Mouse (Mus musculus): ENCODE measurements around the gene Hsd17b14.

Hsd17b14 gene

GRCm38 (mm10) chr7:45567112-45567779 is 12.6 kb downstream of the Hsd17b14 start:
- no peak for DNase-seq (ENCODE audit: low spot score)

DNA sequence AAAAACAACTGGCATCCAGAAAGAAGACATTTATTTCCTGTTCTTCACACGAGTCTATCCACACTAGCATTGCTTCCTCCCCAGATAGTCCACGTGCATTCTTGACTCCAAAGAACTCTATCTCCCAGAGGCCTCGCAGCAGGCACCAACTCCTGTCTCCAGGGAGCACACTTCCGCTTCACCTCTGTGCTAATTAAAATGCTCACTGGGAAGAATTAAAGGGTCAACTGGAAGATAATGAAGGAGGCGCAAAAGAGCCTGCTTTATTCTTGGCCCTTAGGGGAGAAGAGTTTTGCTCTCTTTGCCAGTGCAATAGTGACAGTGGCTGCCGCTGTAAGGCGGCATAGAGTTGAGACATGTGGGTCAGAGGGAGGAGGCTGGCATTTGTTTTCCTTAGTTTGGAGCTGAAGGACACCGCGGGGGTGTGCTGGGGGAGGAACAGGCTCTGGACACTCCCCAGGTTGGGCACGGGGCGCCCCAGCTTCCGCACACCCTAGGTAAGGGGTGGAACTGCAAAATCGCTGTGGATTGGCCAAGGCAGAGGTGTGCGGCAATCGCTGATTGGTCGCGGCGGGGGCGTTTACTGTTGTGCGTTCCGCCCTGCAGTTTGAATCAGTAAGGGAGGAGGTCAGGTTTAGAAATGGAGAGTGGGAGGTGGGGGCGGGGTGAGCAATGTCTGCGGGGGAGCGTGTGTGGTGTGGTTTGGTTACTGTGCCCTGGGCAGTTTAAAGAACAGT is 13.3 kb downstream of the Hsd17b14 start:
- DNase-seq (ENCODE audit: low spot score) = peak; percentile 77

DNA sequence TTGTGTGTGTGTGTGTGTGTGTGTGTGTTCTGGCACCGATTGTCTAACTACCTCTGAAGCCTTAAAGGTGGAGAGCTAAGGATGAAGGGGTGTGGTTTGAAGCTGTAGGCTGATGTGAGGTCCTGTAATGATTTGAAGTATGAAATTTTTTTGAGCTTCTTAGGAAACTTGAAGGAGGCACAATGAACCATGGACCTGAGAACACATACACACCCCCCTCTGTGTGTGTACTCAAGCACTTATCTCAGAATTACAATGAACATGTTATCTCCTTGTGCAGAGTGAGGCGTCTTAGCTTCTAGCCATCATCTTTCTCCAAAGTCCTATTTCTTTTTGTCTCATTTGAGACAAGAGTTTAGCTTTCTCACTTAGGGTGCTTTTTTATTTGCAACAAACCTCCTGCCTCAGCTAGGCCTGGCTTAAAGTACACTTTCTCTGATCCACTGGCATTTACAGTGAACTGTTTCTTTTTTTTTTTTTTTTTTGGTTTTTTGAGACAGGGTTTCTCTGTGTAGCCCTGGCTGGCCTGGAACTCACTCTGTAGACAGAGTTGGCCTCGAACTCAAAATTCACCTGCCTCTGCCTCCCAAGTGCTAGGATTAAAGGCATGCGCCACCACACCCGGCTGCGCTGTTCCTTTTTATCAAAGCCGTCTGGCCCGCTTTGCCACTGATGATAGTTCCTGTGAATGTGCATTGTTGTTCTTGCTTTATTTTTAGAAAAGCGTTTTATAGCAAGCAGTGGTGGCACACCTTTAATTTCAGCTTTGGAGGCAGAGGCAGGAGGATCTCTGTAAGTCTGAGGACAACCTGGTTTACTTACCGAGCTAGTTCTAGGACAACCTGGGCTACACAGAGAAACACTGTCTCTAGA is 14.1 kb downstream of the Hsd17b14 start:
- no peak for DNase-seq (ENCODE audit: low spot score)

GRCm38 (mm10) chr7:45570103-45570741 is 15.5 kb downstream of the Hsd17b14 start, which contains the start of gene Bcat2:
Gene Bcat2, plus strand, starts transcription at chr7:45570153.
- peak; percentile 64 for DNase-seq (ENCODE audit: low spot score)

GRCm38 (mm10) chr7:45571966-45572365 is 17.3 kb downstream of the Hsd17b14 start:
- DNase-seq (ENCODE audit: low spot score) = no peak

GRCm38 (mm10) chr7:45573954-45574353 is 19.3 kb downstream of the Hsd17b14 start:
- no peak for DNase-seq (ENCODE audit: low spot score)

DNA sequence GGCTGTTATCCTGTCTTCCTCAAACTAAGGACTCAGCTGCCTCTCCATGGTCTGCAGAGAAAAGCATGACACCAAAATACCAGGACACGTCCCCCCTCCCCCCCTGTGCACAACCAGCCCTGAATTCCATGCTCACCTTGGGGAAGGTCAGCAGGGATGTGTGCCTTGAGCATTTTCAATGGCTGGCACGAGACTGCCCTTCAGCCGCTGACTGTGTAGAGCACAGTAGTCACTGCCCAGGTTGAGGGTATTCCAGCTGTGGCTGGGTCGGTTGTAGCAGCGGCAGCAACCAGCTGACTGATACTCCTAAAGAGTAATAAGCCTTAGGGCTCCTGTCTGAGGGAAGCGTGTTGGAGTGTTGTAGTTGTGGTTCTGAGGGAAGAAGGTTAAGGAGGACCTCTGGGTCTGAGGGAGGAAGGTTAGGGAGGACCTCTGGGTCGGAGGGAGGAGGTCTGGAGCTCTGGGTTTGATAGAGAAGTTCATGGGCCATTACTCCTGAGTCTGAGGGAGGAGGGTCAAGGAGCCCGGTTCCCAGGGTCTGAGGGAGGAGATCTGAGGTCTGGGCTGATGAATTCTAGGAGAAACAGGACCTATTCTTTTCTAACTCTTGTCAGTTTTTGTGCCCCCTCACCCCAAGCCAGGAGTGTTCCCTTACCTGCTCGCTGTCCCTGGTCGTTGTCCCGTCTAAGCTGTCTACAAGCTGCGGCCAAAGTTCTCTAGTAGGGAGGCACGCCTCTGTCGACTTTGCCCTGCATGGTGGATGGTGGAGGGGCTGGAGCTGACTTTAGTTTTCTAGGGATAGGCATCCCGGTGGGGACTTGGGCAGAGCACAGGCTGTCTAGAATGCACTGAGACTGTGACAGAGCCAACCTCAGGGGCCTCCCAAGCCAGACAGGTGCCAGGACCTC is 20.0 kb downstream of the Hsd17b14 start:
- no peak for DNase-seq (ENCODE audit: low spot score)

GRCm38 (mm10) chr7:45585923-45586322 is 31.2 kb downstream of the Hsd17b14 start:
- DNase-seq (ENCODE audit: low spot score) = no peak

DNA sequence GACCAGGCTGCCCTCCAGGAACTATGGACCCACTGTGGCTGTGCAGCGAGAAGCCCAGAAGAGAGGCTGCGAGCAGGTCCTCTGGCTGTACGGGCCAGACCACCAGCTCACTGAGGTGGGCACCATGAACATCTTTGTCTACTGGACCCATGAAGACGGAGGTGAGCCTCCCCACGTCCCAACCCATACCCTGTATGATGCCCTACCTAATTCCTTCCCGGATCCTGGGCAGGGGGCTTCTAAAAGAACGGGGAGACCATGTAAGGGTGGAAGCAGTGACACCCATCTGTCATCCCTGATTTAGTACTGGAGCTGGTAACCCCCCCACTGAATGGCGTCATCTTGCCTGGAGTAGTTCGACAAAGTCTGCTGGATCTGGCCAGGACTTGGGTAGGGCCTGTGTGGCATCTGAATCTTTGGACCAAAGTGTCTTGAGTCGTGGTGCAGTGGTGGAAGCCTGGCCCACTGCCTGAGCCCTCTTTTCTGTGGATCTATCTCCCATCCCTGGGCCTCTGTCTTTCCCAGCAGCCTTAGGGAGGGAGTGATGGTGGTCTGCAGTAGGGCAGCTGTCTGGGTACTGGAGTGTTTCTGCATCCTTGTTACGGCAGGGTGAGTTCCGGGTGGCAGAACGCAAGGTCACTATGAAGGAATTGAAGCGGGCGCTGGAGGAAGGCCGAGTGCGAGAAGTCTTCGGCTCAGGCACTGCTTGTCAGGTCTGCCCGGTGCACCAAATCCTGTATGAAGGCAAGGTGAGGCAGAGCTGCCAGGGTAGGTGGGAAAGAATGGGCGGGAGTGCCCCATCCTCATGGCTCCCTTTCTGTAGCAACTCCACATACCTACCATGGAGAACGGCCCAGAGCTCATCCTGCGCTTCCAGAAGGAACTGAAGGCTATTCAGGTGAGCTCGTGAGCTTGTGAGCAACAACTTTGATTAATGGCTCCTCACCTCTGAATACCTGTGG is 33.2 kb downstream of the Hsd17b14 start:
- no peak for DNase-seq (ENCODE audit: low spot score)

DNA sequence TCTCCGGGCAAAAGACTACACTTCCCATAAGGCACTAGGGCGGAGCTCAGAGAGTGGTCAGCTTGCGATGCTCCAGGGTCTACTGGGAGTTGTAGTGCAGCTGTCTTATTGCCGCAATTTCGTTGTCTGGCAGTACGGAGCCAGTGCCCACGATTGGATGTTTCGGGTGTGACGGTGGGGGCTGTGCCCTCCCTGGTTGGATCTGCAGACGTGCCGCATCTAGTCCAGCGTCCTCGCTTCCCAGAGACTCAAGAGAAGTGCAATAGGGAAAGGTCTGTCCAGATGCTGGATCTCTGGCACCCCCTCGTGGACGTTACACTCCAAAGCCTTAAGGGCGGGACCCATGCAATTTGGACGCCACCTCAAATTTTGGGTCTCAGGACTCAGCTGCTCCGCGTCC is 34.5 kb downstream of the Hsd17b14 start:
- DNase-seq (ENCODE audit: low spot score) = peak; percentile 86

DNA sequence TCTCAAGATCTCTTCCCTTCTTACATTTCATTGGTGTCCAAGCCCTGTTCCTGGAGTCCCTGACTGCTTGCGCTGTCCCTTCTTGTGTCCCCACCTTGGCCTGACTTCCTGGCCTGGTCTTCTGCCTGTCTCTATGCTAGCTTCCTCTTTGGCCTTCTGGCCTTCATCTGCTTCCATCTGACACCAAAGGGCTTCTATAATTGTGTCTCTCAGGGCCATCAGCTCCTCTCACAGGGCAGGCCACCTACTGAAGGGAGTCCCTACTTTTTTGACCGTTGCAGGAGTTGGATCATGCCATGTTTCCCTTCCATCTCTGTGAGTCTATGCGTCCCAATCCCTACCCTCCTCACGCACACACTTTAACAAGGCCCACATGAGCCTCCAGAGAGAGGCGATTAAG is 35.2 kb downstream of the Hsd17b14 start:
- DNase-seq (ENCODE audit: low spot score) = no peak

DNA sequence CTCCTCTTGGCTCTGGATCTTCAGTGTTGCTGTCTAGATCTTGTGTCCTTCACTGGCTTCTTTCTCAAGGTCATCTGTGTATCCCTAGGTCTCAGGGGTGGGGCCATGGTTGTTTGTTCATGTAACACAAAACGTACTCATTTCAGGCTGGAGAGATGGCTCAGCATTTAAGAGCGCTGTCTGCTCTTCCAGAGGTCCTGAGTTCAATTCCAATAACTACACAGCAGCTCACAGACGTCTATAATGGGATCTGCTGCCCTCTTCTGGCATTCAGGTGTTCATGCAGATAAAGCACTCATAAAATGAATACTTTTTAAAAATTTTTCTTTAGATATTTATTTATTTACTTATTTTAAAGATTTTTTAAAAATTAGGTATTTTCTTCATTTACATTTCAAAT is 36.2 kb downstream of the Hsd17b14 start:
- no peak for DNase-seq (ENCODE audit: low spot score)

DNA sequence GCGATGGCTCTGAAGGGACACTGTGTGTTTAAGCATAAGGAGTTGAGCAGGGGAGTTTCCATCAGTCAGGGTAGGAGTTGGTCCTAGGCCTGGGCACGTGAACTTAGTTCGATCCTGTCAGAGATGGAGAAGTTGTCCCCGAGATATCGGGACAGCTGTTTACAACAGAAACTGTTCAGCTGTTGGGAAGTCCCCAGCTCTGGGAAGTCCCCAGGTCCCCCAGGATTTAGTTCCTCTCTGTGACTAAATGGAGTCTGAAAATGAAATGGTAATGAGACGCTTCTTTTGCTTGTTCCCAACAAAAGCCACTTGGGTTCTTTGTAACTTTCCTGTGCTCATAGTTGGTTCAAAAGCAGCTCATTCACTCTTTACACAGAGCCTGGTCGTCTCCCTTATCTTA is 37.2 kb downstream of the Hsd17b14 start:
- no peak for DNase-seq (ENCODE audit: low spot score)

DNA sequence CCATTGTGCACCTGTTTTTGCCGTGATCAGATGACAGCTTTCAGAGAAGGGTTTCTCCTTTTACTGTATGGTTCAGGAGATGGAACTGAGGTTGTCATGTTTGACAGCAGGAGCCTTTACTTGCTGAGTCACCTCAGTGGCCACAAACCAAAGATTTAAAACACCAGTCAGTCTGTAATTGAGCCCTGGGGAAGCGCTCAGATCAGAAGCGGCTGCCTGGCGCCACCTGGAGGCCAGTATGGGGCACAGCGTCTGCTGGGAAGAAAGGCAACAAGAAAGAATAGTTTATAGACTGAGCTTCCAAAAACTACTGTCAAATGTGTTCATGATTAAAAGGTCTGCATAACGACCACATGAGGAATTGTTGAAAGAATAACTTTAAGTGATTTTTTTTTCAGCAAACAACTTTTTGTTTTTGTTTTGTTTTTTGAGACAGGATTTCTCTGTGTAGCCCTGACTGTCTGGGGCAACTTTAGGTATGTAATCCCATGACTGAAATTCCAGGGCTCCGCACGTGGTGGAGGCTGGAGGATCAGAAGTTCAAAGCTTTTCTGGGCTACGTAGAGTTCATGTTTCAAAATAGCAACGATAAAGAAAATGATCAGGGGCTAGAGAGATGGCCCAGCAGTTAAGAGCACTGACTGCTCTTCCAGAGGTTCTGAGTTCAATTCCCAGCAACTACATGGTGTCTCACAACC is 38.6 kb downstream of the Hsd17b14 start:
- peak; percentile 69 for DNase-seq (ENCODE audit: low spot score)

GRCm38 (mm10) chr7:45595176-45595575 is 40.5 kb downstream of the Hsd17b14 start:
- DNase-seq (ENCODE audit: low spot score) = no peak

DNA sequence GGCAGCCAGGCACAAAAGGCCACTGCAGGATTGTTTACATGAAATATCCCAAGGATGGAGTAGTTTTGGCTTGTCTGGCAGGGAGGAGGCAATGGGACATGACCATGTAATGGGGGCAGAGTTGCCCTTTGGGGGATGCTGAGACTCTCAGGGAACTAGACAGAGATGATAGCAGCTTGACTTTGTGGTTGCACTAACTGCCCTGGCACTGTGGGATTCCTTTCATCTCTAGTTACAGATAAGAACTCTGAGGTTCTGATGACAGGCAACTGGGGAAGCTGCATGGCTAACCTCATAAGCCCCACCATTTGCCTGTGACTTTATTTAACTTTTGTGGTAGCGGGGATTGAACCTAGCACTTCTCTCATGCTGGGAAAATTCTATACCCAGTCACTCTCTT is 41.4 kb downstream of the Hsd17b14 start:
- no peak for DNase-seq (ENCODE audit: low spot score)

DNA sequence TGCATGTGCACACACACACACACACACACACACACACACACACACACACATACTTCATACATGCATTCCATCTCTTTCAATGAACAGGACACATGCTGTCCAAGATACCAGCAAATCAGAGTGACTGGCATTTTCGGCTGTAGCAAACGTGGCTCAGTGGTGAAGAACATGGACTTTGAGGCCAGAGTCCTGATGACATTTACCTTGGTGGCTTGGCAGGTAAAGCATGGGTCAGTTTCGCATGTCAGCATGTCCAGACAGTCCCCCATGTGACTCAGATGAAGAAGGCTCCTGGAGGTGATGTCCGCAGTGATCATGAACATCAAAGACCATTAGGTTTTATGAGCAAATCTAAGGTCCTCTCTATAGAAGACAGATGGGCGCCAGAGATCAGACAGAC is 42.3 kb downstream of the Hsd17b14 start:
- DNase-seq (ENCODE audit: low spot score) = no peak

DNA sequence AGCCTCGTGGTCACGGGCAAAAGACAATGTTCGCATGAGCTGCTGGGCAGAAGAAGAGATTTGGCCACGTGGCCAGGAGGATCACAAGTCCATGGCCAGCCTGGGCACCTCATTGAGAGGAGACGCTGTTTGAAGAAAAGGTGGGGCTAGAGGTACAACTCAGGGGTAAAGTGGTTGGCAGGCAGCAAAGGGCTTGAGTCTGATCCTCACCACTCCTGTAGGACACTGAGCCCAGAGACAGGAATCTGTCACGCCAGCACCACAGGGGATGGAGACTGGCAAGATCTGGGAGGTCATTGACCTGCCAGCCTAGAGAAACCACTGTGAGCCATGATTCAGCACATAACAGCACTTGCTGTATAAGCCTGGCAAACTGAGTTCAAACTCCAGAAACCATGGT is 42.8 kb downstream of the Hsd17b14 start:
- no peak for DNase-seq (ENCODE audit: low spot score)
